Mouse (Mus musculus) gastrocnemius, adult 2 months (tissue): ENCODE measurements around the gene Samd8. TPM values are rescaled to one million over a fixed set of nuclear protein-coding genes. Genes with fewer than 3 reads are reported as not detected.

Source experiments
- DNase-seq: peaks from one replicate; pipeline ENCODE4 v3.0.0; 2022
- H3K27ac ChIP-seq: fragments of 200-600 bp; 2 replicates; pipeline ENCODE4 v1.8.1; 2022; ENCODE audit warnings: mild to moderate bottlenecking
- H3K4me3 ChIP-seq: fragments of 200-600 bp; 2 replicates; pipeline ENCODE4 v1.8.1; 2022; ENCODE audit warnings: mild to moderate bottlenecking, moderate library complexity
- CTCF ChIP-seq: fragments of 200-600 bp; IDR thresholded peaks from 2 replicates; pipeline ENCODE4 v1.8.1; 2022; ENCODE audit warnings: antibody characterized with exemption, mild to moderate bottlenecking, moderate library complexity
- intact Hi-C: fragments of 180-260 bp; cut with DNase I; formaldehyde crosslinking; loops from one replicate; pipeline ENCODE4 v1.15.1; 2025
- long read RNA-seq, 2 experiments: library from polyadenylated mRNA; stranded (forward); transcript quantifications; one replicate each; pipeline ENCODE4 v2.0.0; 2021
- total RNA-seq, 2 experiments: library from RNA; stranded (reverse); gene quantifications; 2 replicates each; pipeline ENCODE4 v1.2.3; 2021

Samd8 gene
- 10 to 100 TPM; 57.3 to 63.4 TPM for total RNA-seq
- long read RNA-seq, experiment 1, partial matches to known transcripts: 0 of 18 reads
- long read RNA-seq, experiment 1, other reads (novel, unspliced or antisense): 14 of 18 reads
- long read RNA-seq, experiment 2, full-length matches to known transcripts: 9 of 20 reads
- long read RNA-seq, experiment 2, partial matches to known transcripts: 2 of 20 reads
- long read RNA-seq, experiment 2, other reads (novel, unspliced or antisense): 9 of 20 reads

- DNase-seq: peak; percentile 93
- intact Hi-C loops: loop anchor here (2.0 to 5.0 kb wide), 2 partner anchors 81 to 97 kb away; partner anchors contain the start of gene Comtd1
- Histone ChIP-seq H3K4me3 (peak within 1 kb of the TSS; percentile 91), H3K27ac (peak within 1 kb of the TSS; percentile 96)
- TF ChIP-seq CTCF: no peak
These were observed at the start of gene Samd8 for GRCm38 (mm10) chr14:21750008-21750880. Gene Samd8 (plus strand): TSS chr14:21750531.

- no peak overlapping the region for H3K27ac ChIP-seq
- H3K4me3 ChIP-seq: no peak overlapping the region
- intact Hi-C loops: no loop called here
- TF ChIP-seq CTCF: no peak
- no peak for DNase-seq
These were observed 47.6 kb upstream of the Samd8 start for GRCm38 (mm10) chr14:21702691-21703090.

GRCm38 (mm10) chr14:21703255-21703654 lies 47.1 kb upstream of the Samd8 start:
- H3K27ac ChIP-seq: no peak overlapping the region
- no peak overlapping the region for H3K4me3 ChIP-seq
- intact Hi-C loops: no loop called here
- TF ChIP-seq CTCF: no peak
- no peak for DNase-seq

GRCm38 (mm10) chr14:21705462-21705861 lies 44.9 kb upstream of the Samd8 start:
- H3K27ac ChIP-seq: no peak overlapping the region
- H3K4me3 ChIP-seq: no peak overlapping the region
- intact Hi-C loops: no loop called here
- no peak for DNase-seq
- TF ChIP-seq CTCF: no peak

GRCm38 (mm10) chr14:21706759-21707571 lies 43.4 kb upstream of the Samd8 start:
- Histone ChIP-seq H3K27ac (peak overlapping the region; percentile 71), H3K4me3 (peak overlapping the region; percentile 23)
- no peak for TF ChIP-seq CTCF
- intact Hi-C loops: loop anchor here (2.0 kb wide), 1 partner anchor 20 kb away; no protein-coding TSS in a partner anchor
- peak; percentile 39 for DNase-seq

- DNase-seq: no peak
- Histone ChIP-seq H3K4me3 (no peak overlapping the region), H3K27ac (no peak overlapping the region)
- intact Hi-C loops: no loop called here
- peak; percentile 18; the same call in 1 of the 2 replicates for TF ChIP-seq CTCF
These were observed 40.8 kb upstream of the Samd8 start for GRCm38 (mm10) chr14:21709545-21709944.

GRCm38 (mm10) chr14:21711231-21711630 lies 39.1 kb upstream of the Samd8 start:
- no peak for TF ChIP-seq CTCF
- no peak overlapping the region for H3K27ac ChIP-seq
- DNase-seq: no peak
- intact Hi-C loops: no loop called here
- no peak overlapping the region for H3K4me3 ChIP-seq

GRCm38 (mm10) chr14:21714486-21714885 lies 35.8 kb upstream of the Samd8 start, which contains the start of gene Dupd1:
Gene Dupd1 (minus strand): TSS chr14:21714576.
- peak within 1 kb of the TSS; percentile 60 for H3K4me3 ChIP-seq
- intact Hi-C loops: no loop called here
- H3K27ac ChIP-seq: peak within 1 kb of the TSS; percentile 86
- DNase-seq: peak; percentile 73
- TF ChIP-seq CTCF: no peak

- intact Hi-C loops: no loop called here
- TF ChIP-seq CTCF: no peak
- H3K4me3 ChIP-seq: no peak overlapping the region
- peak overlapping the region; percentile 69 for H3K27ac ChIP-seq
- DNase-seq: peak; percentile 62
These were observed 30.5 kb upstream of the Samd8 start for GRCm38 (mm10) chr14:21719646-21720383.

GRCm38 (mm10) chr14:21720430-21721205 lies 29.7 kb upstream of the Samd8 start:
- intact Hi-C loops: no loop called here
- DNase-seq: no peak
- H3K27ac ChIP-seq: peak overlapping the region; percentile 69
- TF ChIP-seq CTCF: no peak
- H3K4me3 ChIP-seq: no peak overlapping the region

- DNase-seq: no peak
- no peak for TF ChIP-seq CTCF
- intact Hi-C loops: no loop called here
These were observed 28.2 kb upstream of the Samd8 start for GRCm38 (mm10) chr14:21722021-21722698.

More at GRCm38 (mm10) chr14:21722021-21722698, 28.2 kb upstream of the Samd8 start:
- H3K4me3 ChIP-seq: no peak overlapping the region
- no peak overlapping the region for H3K27ac ChIP-seq
